Mouse (Mus musculus) forebrain, embryonic 12.5 days (tissue): ENCODE results near the gene Mbnl2. TPM values are rescaled to one million over a fixed set of nuclear protein-coding genes. Genes with fewer than 3 reads are reported as not detected.

Source experiments
- ATAC-seq: fragments of 200-750 bp; cut with Nextera tagmentation; 2 replicates; pipeline ENCODE4 v1.8.0; 2017; ENCODE audit warnings: moderate TSS enrichment; ENCODE audit not compliant: low FRiP score
- H3K27ac ChIP-seq: fragments of 300-500 bp; sonication (generic); 2 replicates; pipeline ENCODE4 v1.5.1; 2016; ENCODE audit warnings: mild to moderate bottlenecking
- H3K27me3 ChIP-seq: fragments of 300-500 bp; sonication (generic); 2 replicates; pipeline ENCODE4 v1.6.1; 2016; ENCODE audit warnings: mild to moderate bottlenecking
- H3K36me3 ChIP-seq: fragments of 300-500 bp; sonication (generic); replicated peaks from 2 replicates; pipeline ENCODE4 v1.6.1; 2016; ENCODE audit warnings: mild to moderate bottlenecking
- H3K4me1 ChIP-seq: fragments of 300-500 bp; sonication (generic); 2 replicates; pipeline ENCODE4 v1.6.1; 2016
- H3K4me2 ChIP-seq: fragments of 300-500 bp; sonication (generic); 2 replicates; pipeline ENCODE4 v1.6.1; 2016; ENCODE audit warnings: mild to moderate bottlenecking, moderate library complexity
- H3K4me3 ChIP-seq: fragments of 300-500 bp; sonication (generic); replicated peaks from 2 replicates; pipeline ENCODE4 v1.5.1; 2016; ENCODE audit warnings: mild to moderate bottlenecking
- H3K9ac ChIP-seq: fragments of 300-500 bp; sonication (generic); 2 replicates; pipeline ENCODE4 v1.6.1; 2016; ENCODE audit warnings: mild to moderate bottlenecking
- H3K9me3 ChIP-seq: fragments of 300-500 bp; sonication (generic); 2 replicates; pipeline ENCODE4 v1.6.1; 2016
- WGBS: fragments of 180-500 bp; shearing (Covaris S2); methylation state at CpG from one replicate; pipeline ENCODE4 v1.1.7; 2016; 5-methylcytosine and 5-hydroxymethylcytosine counted together
- polyA plus RNA-seq: library from polyadenylated mRNA; unstranded; fragments of >200 nt; fragmentation: Nextera tagmentation; extraction: Ambion mirVana; gene quantifications from 2 replicates; pipeline ENCODE4 v1.2.1, GENCODE M21; 2016

The Mbnl2 gene
- polyA plus RNA-seq, 1 experiment from 2014 or later, result 32.5 TPM

DNA sequence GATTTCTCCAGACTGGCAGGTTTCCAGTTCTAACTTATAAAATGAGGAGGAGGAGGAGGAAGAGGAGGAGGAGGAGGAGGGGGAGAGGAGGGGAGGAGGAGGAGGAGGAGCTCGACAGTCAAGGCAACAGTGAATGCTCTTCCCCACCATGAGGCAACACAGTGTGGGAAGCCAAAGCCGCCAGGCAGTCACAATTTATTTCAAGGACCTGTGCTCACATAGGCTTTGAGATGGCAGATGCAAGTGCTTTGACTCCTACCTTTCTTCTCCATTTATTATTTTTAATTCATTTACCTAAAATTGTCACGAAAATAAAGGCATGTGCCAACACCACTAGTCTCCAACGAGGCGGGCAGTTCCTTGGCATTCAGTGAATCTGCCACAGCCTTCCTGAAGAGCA, 95.7 kb downstream of the Mbnl2 start:
- Histone ChIP-seq H3K9ac (no peak overlapping the region), H3K4me3 (no peak overlapping the region), H3K27me3 (no peaks in the 10 kb centered on the region), H3K9me3 (no peaks in the 10 kb centered on the region), H3K27ac (no peak overlapping the region), H3K36me3 (no peaks in the 10 kb centered on the region), H3K4me2 (no peak overlapping the region), H3K4me1 (peaks cover 10% of the 10 kb centered on the region)
- 73% methylated on average over 5 of the region's 5 CpGs for WGBS
- no peak for ATAC-seq

DNA sequence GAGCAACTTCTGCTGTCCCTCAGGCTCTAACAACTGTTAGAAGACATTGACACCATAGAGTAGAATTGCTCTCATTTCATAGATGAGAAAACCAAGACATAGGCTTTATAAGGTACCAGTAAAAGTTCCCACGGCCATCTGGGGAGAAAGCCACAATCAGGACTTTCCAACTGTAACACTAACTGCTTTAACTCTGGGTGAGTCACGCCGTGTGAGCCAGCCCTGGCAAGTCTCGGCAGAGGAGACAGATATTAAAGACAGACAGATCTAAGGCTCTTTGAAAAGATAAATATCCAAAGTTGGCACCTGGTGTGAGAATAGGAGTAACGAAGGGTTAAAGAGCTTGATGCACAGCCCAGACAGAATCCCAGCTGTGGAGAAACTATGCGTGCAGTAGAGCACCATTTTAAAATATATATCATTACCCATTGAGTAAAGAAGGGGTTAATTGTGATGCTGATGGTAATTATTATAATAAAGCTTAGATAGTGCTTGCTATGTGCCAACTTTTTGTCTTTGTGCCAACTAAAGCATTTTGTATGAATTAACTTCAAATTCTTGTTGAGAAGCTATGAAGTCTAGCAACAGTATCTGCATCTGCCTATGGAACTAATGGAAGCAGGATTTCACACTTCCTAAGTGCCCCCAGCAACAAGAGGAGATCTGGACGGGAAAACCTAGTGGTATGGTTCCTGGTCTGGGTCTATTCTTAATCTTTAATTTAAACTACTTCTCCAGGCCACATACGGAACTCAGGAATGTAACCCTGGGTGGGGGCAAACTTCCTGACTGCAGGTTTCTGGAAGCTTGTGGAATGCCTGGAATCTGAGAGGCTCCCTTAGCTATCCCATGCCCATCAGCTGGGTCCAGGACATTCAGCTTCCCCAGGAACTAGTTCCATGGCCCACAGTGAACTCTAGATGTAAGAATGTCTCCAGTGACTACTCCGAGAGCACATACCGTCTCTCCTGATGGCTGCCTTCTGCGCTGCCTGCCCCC, 97.9 kb downstream of the Mbnl2 start:
- Histone ChIP-seq H3K9ac (no peak overlapping the region), H3K36me3 (no peaks in the 10 kb centered on the region), H3K4me2 (no peak overlapping the region), H3K27me3 (no peaks in the 10 kb centered on the region), H3K4me1 (peaks cover 10% of the 10 kb centered on the region), H3K4me3 (no peak overlapping the region), H3K27ac (no peak overlapping the region), H3K9me3 (no peaks in the 10 kb centered on the region)
- no peak for ATAC-seq
- WGBS, result 80% methylated on average over 11 of the region's 11 CpGs

DNA sequence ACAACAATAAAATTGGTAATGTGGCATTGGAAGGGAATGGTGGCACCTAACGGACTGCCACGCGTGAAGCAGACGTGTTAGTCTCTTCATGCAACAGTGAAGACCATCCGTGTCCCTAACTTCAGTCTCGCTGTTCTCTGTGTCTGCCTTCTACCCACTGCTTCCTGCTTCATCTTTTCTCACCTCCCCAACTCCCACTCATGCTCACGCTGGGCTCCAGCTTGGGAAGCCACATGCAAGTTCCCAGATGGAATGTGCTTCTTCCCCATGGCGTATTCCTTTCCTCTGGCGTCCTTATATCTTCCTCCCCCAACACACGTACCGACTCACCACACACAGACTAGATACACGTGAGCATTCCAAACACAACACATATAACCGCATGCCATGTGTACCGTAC, 99.3 kb downstream of the Mbnl2 start:
- Histone ChIP-seq H3K27me3 (no peaks in the 10 kb centered on the region), H3K9ac (no peak overlapping the region), H3K9me3 (no peaks in the 10 kb centered on the region), H3K4me3 (no peak overlapping the region), H3K4me2 (no peak overlapping the region), H3K36me3 (no peaks in the 10 kb centered on the region), H3K27ac (no peak overlapping the region), H3K4me1 (peaks cover 8% of the 10 kb centered on the region)
- ATAC-seq, result no peak
- WGBS, result 95% methylated on average over 14 of the region's 14 CpGs

DNA sequence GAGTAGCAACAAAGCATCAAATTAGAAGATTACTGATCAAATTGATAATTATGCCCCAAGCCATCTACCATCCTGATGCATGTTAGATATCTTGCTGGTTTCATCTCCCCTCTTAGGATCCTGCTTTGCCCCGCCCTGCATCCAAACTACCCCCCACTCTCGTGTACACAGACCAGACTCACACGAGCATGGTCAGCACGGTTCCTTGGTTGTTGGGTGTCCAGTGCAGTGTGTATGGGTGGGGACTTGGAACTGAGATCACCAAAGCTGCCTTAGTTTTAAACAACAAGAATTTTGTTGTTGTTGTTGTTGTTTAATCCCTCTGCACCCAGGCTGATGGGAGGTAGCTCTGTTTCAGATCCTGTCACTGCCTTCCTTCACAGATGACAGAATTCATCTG, 101.7 kb downstream of the Mbnl2 start:
- Histone ChIP-seq H3K4me2 (no peak overlapping the region), H3K9me3 (no peaks in the 10 kb centered on the region), H3K4me1 (peaks cover 4% of the 10 kb centered on the region; the same call in 1 of the 2 replicates), H3K4me3 (no peak overlapping the region), H3K27me3 (no peaks in the 10 kb centered on the region), H3K9ac (no peak overlapping the region), H3K27ac (no peak overlapping the region), H3K36me3 (peaks cover 4% of the 10 kb centered on the region; the same call in 1 of the 2 replicates)
- no peak for ATAC-seq
- 94% methylated on average over 4 of the region's 4 CpGs for WGBS

DNA sequence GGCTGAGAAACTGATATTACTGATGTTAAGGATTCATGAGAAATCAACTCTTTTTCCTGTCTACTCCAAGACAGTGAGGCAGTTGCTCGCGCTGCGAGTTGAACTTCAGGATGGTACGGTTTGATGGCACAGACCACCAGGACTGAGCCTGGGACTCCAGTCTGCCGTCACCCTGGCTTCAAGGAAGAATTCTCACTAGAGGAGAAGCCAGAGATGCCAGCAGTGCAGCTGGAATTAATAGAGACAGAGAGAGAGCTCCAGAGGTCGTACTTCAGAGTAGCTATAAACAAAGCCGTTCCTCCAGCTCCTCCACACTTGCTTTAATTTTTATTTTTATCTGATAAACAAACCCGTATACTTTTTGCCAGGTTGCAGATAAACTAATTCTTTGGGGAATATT, 102.5 kb downstream of the Mbnl2 start:
- Histone ChIP-seq H3K4me2 (no peak overlapping the region), H3K9ac (no peak overlapping the region), H3K27me3 (no peaks in the 10 kb centered on the region), H3K9me3 (no peaks in the 10 kb centered on the region), H3K4me1 (peaks cover 4% of the 10 kb centered on the region; the same call in 1 of the 2 replicates), H3K36me3 (peaks cover 4% of the 10 kb centered on the region; the same call in 1 of the 2 replicates), H3K4me3 (no peak overlapping the region), H3K27ac (no peak overlapping the region)
- ATAC-seq, result no peak
- 85% methylated on average over 8 of the region's 8 CpGs for WGBS

DNA sequence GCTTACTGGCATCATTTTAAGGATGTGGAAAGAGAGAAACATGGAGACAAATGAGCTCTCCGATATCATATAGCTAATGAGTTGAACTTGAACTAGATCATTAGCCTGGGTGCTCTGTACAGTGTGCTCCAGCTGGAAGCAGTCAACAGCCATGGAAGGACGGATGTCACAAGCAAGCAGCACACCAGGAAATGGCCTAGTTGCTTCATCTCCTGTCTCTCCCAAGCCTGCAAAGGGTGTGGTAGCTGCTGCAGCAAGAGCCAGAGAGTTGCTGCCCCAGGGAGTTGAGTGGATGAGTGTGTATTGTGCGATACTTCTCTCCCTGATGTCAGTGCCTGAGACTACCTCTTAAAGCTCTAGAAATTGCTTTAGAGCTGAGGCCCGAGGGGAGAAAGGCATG, 104.2 kb downstream of the Mbnl2 start:
- Histone ChIP-seq H3K4me1 (peaks cover 4% of the 10 kb centered on the region; the same call in 1 of the 2 replicates), H3K9ac (no peak overlapping the region), H3K4me2 (no peak overlapping the region), H3K27me3 (no peaks in the 10 kb centered on the region), H3K4me3 (no peak overlapping the region), H3K36me3 (peaks cover 4% of the 10 kb centered on the region; the same call in 1 of the 2 replicates), H3K9me3 (no peaks in the 10 kb centered on the region), H3K27ac (no peak overlapping the region)
- ATAC-seq, result no peak
- WGBS, result 80% methylated on average over 4 of the region's 4 CpGs

DNA sequence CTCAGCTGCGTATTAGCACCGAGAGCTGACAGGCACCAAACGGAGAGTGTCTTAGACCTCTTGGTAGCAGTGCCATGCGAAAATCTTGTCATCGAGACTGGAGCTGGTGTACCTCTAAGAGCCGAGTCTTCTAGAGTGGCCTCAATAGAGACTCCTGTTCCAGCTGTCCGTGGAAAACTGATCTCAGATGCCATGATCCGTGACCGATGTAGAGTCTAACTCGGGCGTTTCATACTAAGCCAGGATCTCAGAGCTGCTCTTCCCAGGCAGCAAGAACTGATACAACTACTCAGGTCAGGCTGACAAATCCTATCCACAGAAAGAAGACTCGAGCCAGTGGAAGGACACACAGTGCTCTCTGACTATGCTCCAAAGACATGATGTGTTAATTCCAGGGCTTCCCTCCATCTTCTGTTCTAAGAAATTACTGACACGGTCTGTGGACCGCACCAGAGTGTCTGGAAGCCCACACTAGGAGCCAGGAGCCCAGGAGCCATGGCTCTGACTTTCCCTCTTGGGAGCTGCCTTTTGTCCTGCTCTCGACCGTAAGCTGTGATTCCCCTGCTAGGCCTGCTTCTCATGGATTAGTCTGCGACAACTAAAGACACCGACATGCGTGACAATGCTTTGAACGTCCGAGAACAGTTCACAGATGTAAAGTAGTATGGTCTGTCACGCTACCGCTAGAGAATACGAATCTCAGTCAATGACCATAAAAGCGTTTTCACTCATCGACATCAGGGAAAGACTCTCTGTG, 106.1 kb downstream of the Mbnl2 start:
- ATAC-seq, result no peak
- WGBS, result 90% methylated on average over 26 of the region's 26 CpGs
- peaks cover 4% of the 10 kb centered on the region; the same call in 1 of the 2 replicates for H3K36me3 ChIP-seq

DNA sequence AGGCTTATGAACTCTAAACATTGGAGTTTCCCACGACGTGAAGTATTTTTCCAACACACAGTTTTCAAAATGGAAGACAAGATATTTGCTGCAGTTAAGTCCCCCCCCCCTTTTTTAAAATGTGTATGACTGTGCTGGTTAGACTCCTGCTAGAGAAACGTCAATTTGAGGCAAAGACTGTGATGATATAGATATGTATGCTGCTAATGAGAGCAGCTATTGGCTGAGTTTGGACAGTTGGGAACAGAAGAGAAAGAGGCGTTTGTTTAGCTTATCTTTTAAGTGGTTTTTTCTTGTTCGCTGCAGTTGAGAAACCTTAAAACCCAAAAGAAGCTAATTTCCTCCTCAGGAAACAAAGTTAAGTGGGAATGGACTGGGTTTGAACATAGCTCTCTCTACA, 106.7 kb downstream of the Mbnl2 start:
- Histone ChIP-seq H3K4me1 (peaks cover 4% of the 10 kb centered on the region; the same call in 1 of the 2 replicates), H3K4me2 (no peak overlapping the region), H3K36me3 (peaks cover 4% of the 10 kb centered on the region; the same call in 1 of the 2 replicates), H3K27ac (no peak overlapping the region), H3K9ac (no peak overlapping the region), H3K4me3 (no peak overlapping the region), H3K9me3 (no peaks in the 10 kb centered on the region), H3K27me3 (no peaks in the 10 kb centered on the region)
- ATAC-seq, result no peak
- WGBS, result 87% methylated on average over 5 of the region's 5 CpGs

More for the DNA sequence above, 106.1 kb downstream of the Mbnl2 start:
- Histone ChIP-seq H3K27me3 (no peaks in the 10 kb centered on the region), H3K9me3 (no peaks in the 10 kb centered on the region), H3K27ac (no peak overlapping the region), H3K9ac (no peak overlapping the region), H3K4me1 (peaks cover 4% of the 10 kb centered on the region; the same call in 1 of the 2 replicates), H3K4me3 (no peak overlapping the region), H3K4me2 (no peak overlapping the region)

DNA sequence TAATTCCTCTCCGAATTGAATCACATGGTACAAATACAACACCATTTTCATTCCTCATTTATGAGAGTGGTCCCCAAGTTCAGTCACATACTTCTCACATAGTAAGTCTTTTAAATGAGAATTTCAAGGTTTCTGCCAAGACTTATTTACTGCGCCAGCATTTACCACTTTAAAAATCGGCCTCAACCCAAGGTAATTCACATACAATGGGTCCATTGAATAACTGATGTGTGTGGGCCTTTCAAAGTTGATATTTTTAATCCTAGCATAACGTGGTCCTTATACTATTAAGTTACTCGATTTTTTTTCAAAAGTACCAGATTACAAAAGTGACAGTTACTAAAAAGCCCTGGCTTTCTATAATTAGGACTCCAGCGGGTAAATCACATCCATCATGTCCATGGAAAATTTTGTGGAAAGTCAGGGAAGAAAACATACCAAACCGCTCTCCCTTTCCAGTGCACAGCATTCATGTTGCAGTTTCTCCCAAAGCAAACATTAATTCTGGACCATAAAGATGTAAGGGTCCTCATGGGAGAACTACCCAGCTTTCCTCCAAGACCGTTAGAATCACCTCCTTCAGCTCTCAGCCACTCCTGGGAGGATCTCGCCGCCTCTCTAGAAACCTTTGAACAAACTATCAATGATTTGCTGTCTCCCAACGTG, 107.8 kb downstream of the Mbnl2 start:
- Histone ChIP-seq H3K36me3 (peaks cover 4% of the 10 kb centered on the region; the same call in 1 of the 2 replicates), H3K4me3 (no peak overlapping the region), H3K9ac (no peak overlapping the region), H3K9me3 (no peaks in the 10 kb centered on the region), H3K27ac (no peak overlapping the region), H3K4me2 (no peak overlapping the region), H3K4me1 (peaks cover 4% of the 10 kb centered on the region; the same call in 1 of the 2 replicates), H3K27me3 (no peaks in the 10 kb centered on the region)
- no peak for ATAC-seq
- WGBS, result 80% methylated on average over 11 of the region's 11 CpGs

DNA sequence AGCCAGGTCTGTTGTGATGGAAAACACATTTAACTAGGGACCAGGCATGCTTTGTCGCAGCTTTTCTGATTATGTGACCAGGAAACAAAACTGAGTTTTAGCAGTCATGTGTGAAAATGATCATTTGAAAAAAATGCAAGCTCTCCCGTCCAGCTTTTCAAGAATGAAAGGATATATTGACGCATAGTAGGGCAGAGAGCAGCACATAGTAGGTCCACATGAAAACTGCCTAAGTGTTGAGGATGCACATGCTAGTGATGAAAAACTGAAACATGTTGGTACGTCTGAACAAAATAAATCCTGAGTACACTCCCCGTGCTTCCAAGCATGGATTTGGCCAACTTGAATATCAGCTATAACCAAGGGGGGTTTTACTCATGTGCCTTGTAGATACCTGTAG, 109.1 kb downstream of the Mbnl2 start:
- 93% methylated on average over 5 of the region's 5 CpGs for WGBS
- no peak overlapping the region for H3K4me3 ChIP-seq
- H3K4me1 ChIP-seq, result peaks cover 14% of the 10 kb centered on the region
- H3K36me3 ChIP-seq, result peaks cover 4% of the 10 kb centered on the region
- no peak overlapping the region for H3K27ac ChIP-seq
- H3K9me3 ChIP-seq, result no peaks in the 10 kb centered on the region
- H3K9ac ChIP-seq, result no peak overlapping the region
- H3K4me2 ChIP-seq, result no peak overlapping the region
- H3K27me3 ChIP-seq, result no peaks in the 10 kb centered on the region
- no peak for ATAC-seq

DNA sequence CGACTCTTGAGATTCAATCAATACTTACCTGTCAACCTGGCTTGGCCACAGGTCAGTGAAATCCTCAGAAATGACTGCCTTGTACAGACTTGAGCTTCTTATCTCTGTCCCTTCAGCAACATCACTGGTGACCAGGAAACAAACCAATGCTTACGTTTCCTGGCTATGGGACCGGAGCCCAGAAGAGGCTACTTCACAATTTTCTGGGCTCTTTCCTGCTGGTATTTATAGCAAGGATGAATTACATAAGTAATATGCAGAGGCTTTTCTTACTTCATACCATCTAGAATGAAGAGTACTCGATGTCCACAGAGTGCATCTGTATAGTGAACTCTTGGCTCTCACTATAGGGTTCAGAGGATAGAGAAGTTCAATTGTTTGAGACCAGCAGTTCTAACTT, 111.8 kb downstream of the Mbnl2 start:
- H3K4me3 ChIP-seq, result no peak overlapping the region
- no peak overlapping the region for H3K4me2 ChIP-seq
- no peak for ATAC-seq
- H3K27ac ChIP-seq, result no peak overlapping the region
- WGBS, result 89% methylated on average over 4 of the region's 4 CpGs
- no peaks in the 10 kb centered on the region for H3K27me3 ChIP-seq
- no peaks in the 10 kb centered on the region for H3K9me3 ChIP-seq
- no peak overlapping the region for H3K9ac ChIP-seq
- peaks cover 14% of the 10 kb centered on the region for H3K4me1 ChIP-seq
- H3K36me3 ChIP-seq, result peaks cover 10% of the 10 kb centered on the region
